In genomic region chr6:66896921-66897645, GRCm38 (mm10) we compare ENCODE assay signal across 8 mouse cellular contexts. TPM values are rescaled to one million over a fixed set of nuclear protein-coding genes. Genes with fewer than 3 reads are reported as not detected.
DNase-seq lines count a peak whose midpoint lies in the region; ATAC-seq and TF ChIP-seq lines count a peak whose summit lies in the region.

No protein-coding gene starts in this region.

- H3K4me1 ChIP-seq in erythroblast, embryonic 14.5 days (ENCODE audit: control insufficient read depth), result peaks cover 17% of the 10 kb centered on the region
- H3K4me1 ChIP-seq in hindbrain, embryonic 11.5 days (replicated peaks; ENCODE audit: control insufficient read depth, insufficient read depth, low read length), result no peaks in the 10 kb centered on the region
- H3K4me1 ChIP-seq in limb, embryonic 12.5 days (replicated peaks), result peaks cover 25% of the 10 kb centered on the region
- peaks cover 7% of the 10 kb centered on the region for H3K4me1 ChIP-seq in midbrain, embryonic 11.5 days (ENCODE audit: control insufficient read depth, insufficient read depth, low read length)
- peaks cover 7% of the 10 kb centered on the region for H3K4me1 ChIP-seq in thymus, adult 2 months (replicated peaks; ENCODE audit: control insufficient read depth, insufficient read depth, low read length)

- ATAC-seq in hindbrain, embryonic 11.5 days (ENCODE audit: low FRiP score), result peak; percentile 6; the same call in 1 of the 2 replicates
- ATAC-seq in limb, embryonic 12.5 days (ENCODE audit: insufficient number of reproducible peaks, insufficient read depth, low FRiP score, low TSS enrichment, low read depth), result no peak
- no peak for ATAC-seq in midbrain, embryonic 11.5 days (ENCODE audit: low FRiP score)

- peak overlapping the region; percentile 79 for H3K9ac ChIP-seq in hindbrain, embryonic 11.5 days (ENCODE audit: low read depth, low read length)
- peak overlapping the region; percentile 90 for H3K9ac ChIP-seq in limb, embryonic 12.5 days (replicated peaks)
- peak overlapping the region; percentile 77 for H3K9ac ChIP-seq in midbrain, embryonic 11.5 days (ENCODE audit: low read length)

- WGBS in hindbrain, embryonic 11.5 days, result 2% methylated on average over 25 of the region's 25 CpGs
- 1% methylated on average over 25 of the region's 25 CpGs for WGBS in limb, embryonic 12.5 days
- 7% methylated on average over 25 of the region's 25 CpGs for WGBS in midbrain, embryonic 11.5 days
- whole genome bisulfite sequencing in thymus, adult 2 months, result 7% methylated on average over 25 of the region's 25 CpGs

- no peak for TF ChIP-seq POLR2A in thymus, adult 2 months (IDR thresholded peaks at IDR 0.05; ENCODE audit: control insufficient read depth, extremely low read depth, insufficient read depth, low read length, poor library complexity)

- TF ChIP-seq CTCF in thymus, adult 2 months (IDR thresholded peaks at IDR 0.05; ENCODE audit: borderline replicate concordance, control insufficient read depth, extremely low read depth, insufficient read depth, low read length, poor library complexity), result no peak

- H3K4me2 ChIP-seq in hindbrain, embryonic 11.5 days (replicated peaks; ENCODE audit: low read depth, low read length), result peak overlapping the region; percentile 95
- H3K4me2 ChIP-seq in limb, embryonic 12.5 days, result peak overlapping the region; percentile 79
- H3K4me2 ChIP-seq in midbrain, embryonic 11.5 days, result peak overlapping the region; percentile 94

- peak; percentile 24 to 43 for DNase-seq in layer of hippocampus, postnatal 10 days (ENCODE audit: low spot score in 2 of 2)
- DNase-seq in layer of hippocampus, adult 8-10 months (ENCODE audit: low spot score in 2 of 2), result no peak
- DNase-seq in adrenal gland, adult (ENCODE audit: inconsistent age in 2 of 2, low spot score in 1 of 2), result peak; percentile 54 to 83
- peak; percentile 53 for DNase-seq in hindbrain, embryonic 11.5 days (ENCODE audit: low spot score)
- peak; percentile 94 for DNase-seq in midbrain, embryonic 11.5 days (ENCODE audit: low spot score, missing footprints)
- DNase-seq in thymus, adult 2 months, result peak; percentile 25

- H3K27ac ChIP-seq in hindbrain, embryonic 11.5 days (ENCODE audit: low read depth, low read length), result no peak overlapping the region
- H3K27ac ChIP-seq in limb, embryonic 12.5 days, result peak overlapping the region; percentile 41; the same call in 1 of the 2 replicates
- no peak overlapping the region for H3K27ac ChIP-seq in midbrain, embryonic 11.5 days (ENCODE audit: low read depth, low read length)
- H3K27ac ChIP-seq in thymus, adult 2 months (ENCODE audit: control insufficient read depth, insufficient read depth, low read length), result no peak overlapping the region

- H3K9me3 ChIP-seq in erythroblast, embryonic 14.5 days (ENCODE audit: control insufficient read depth, low read length), result no peaks in the 10 kb centered on the region
- H3K9me3 ChIP-seq in hindbrain, embryonic 11.5 days (ENCODE audit: control insufficient read depth, low read length), result no peaks in the 10 kb centered on the region
- H3K9me3 ChIP-seq in limb, embryonic 12.5 days, result no peaks in the 10 kb centered on the region
- H3K9me3 ChIP-seq in midbrain, embryonic 11.5 days (ENCODE audit: control insufficient read depth, low read length), result no peaks in the 10 kb centered on the region

- H3K27me3 ChIP-seq in erythroblast, embryonic 14.5 days (ENCODE audit: control insufficient read depth), result peaks cover 33% of the 10 kb centered on the region
- H3K27me3 ChIP-seq in hindbrain, embryonic 11.5 days (ENCODE audit: control insufficient read depth, insufficient read depth, low read length), result no peaks in the 10 kb centered on the region; the same call in 1 of the 2 replicates
- no peaks in the 10 kb centered on the region for H3K27me3 ChIP-seq in limb, embryonic 12.5 days
- no peaks in the 10 kb centered on the region; the same call in 1 of the 2 replicates for H3K27me3 ChIP-seq in midbrain, embryonic 11.5 days (ENCODE audit: control insufficient read depth, insufficient read depth, low read length)
- H3K27me3 ChIP-seq in thymus, adult 2 months (ENCODE audit: control insufficient read depth, insufficient read depth, low read length), result no peaks in the 10 kb centered on the region

- H3K36me3 ChIP-seq in erythroblast, embryonic 14.5 days (ENCODE audit: control insufficient read depth), result no peaks in the 10 kb centered on the region
- H3K36me3 ChIP-seq in hindbrain, embryonic 11.5 days (ENCODE audit: control insufficient read depth, insufficient read depth, low read length), result no peaks in the 10 kb centered on the region
- H3K36me3 ChIP-seq in limb, embryonic 12.5 days, result no peaks in the 10 kb centered on the region
- no peaks in the 10 kb centered on the region for H3K36me3 ChIP-seq in midbrain, embryonic 11.5 days (ENCODE audit: control insufficient read depth, insufficient read depth, low read length)
- no peaks in the 10 kb centered on the region for H3K36me3 ChIP-seq in thymus, adult 2 months (ENCODE audit: control insufficient read depth, insufficient read depth, low read length)

- H3K4me3 ChIP-seq in erythroblast, embryonic 14.5 days (replicated peaks), result peak overlapping the region; percentile 65
- peak overlapping the region; percentile 74 for H3K4me3 ChIP-seq in hindbrain, embryonic 11.5 days (ENCODE audit: low read depth, low read length)
- peak overlapping the region; percentile 82 for H3K4me3 ChIP-seq in limb, embryonic 12.5 days (replicated peaks)
- H3K4me3 ChIP-seq in midbrain, embryonic 11.5 days (ENCODE audit: low read depth, low read length), result peak overlapping the region; percentile 69
- H3K4me3 ChIP-seq in thymus, adult 2 months (ENCODE audit: control insufficient read depth, insufficient read depth, low read length), result peak overlapping the region; percentile 76

RNA-seq across cellular contexts. Expression of gene Gng12, which starts 0.9 kb away (rescaled TPM):
- 10 to 100 TPM; 88.0 to 94.4 TPM for total RNA-seq in layer of hippocampus, postnatal 10 days (2021)
- total RNA-seq in layer of hippocampus, adult 8-10 months (2022), result 10 to 100 TPM; 56.7 to 75.5 (median 67.9) TPM
- 0.04 and 0.36 TPM in 2 replicates for polyA plus RNA-seq in erythroblast, embryonic 14.5 days (2012)
- 49.4 and 52.7 TPM in 2 replicates for polyA plus RNA-seq in hindbrain, embryonic 11.5 days (2014; fragmentation: Nextera tagmentation; extraction: Ambion mirVana)
- 56.2 and 56.9 TPM in 2 replicates for polyA plus RNA-seq in limb, embryonic 12.5 days (2016; fragmentation: Nextera tagmentation; extraction: Ambion mirVana)
- 40.8 and 48.2 TPM in 2 replicates for polyA plus RNA-seq in midbrain, embryonic 11.5 days (2014; fragmentation: Nextera tagmentation; extraction: Ambion mirVana)
- 8.0 and 10.8 TPM in 2 replicates for polyA plus RNA-seq in thymus, adult 2 months (2012; rRNA removed)

Comparison
In these comparisons a context has a peak if more than half of its experiments do, and no peak if none do; other contexts are left out.
1. DNase-seq: peak in layer of hippocampus, postnatal 10 days (2 of 2), adrenal gland, adult (2 of 2), hindbrain, embryonic 11.5 days (single experiment), midbrain, embryonic 11.5 days (single experiment) and thymus, adult 2 months (single experiment); none in layer of hippocampus, adult 8-10 months (0 of 2).
2. Peak in every context shown above with its lines, with median percentiles within 50 percentile points of each other: H3K4me3 ChIP-seq, H3K4me2 ChIP-seq and H3K9ac ChIP-seq.